Mouse (Mus musculus) adrenal gland, adult 2 months (tissue): ENCODE data around the gene Ninj2. TPM values are rescaled to one million over a fixed set of nuclear protein-coding genes. Genes with fewer than 3 reads are reported as not detected.

Experiments
- DNase-seq: peaks from one replicate; pipeline ENCODE4 v3.0.0; 2021
- polyA plus RNA-seq: library from polyadenylated mRNA; depleted of rRNA; stranded (reverse); fragments of >200 nt; gene quantifications from 2 replicates; pipeline ENCODE4 v1.2.3, GENCODE M21; 2012
- total RNA-seq, 2 experiments: library from RNA; stranded (reverse); gene quantifications; 2 replicates each; pipeline ENCODE4 v1.2.3; 2021

Gene Ninj2
- total and polyA plus RNA-seq, 3 experiments, result not detected

- no peak for DNase-seq
These were observed 86.0 kb downstream of the Ninj2 start for GRCm38 (mm10) chr6:120179044-120179755.

DNA sequence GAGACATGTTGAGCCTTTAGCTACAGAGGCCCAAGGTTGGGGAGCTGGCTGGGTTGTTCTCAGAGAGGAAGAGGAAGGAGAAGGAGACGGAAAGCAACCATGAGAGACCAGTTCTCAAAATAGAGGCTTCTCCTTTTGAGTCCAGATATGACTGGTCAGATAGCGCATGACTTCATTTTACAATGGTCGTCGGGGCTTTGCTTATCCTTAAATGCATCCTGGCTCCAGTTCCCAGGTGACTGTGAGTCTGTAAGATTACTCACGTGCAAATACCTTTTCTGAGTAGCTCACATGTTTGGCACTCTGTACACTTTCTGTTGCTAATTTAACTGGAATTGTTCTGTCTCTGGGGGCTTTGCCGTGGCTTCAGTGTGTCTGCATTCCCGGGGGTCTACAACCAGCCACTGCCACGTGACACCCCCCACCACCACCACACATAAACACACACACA, 86.6 kb downstream of the Ninj2 start:
- no peak for DNase-seq

GRCm38 (mm10) chr6:120180492-120180891, 87.3 kb downstream of the Ninj2 start:
- no peak for DNase-seq

DNA sequence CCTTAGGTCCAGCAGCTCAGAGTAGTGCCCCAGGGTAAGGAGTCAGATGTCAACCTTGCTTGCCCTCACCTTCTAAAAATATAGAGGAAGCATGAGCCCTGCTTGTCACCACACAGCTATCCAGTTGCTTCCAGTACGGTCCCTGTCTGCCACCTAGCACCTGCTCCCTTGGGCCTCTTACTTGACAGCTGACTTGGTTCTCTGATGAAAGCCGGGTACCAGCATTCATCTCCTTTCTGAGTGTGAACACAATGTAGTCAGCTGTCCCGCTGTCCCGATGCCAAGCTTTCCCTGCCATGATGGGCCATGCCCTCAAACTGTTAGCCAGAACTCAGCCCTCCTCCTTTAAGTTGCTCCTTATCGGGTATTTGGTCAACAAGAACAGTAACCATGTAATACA, 89.0 kb downstream of the Ninj2 start:
- DNase-seq, result no peak

DNA sequence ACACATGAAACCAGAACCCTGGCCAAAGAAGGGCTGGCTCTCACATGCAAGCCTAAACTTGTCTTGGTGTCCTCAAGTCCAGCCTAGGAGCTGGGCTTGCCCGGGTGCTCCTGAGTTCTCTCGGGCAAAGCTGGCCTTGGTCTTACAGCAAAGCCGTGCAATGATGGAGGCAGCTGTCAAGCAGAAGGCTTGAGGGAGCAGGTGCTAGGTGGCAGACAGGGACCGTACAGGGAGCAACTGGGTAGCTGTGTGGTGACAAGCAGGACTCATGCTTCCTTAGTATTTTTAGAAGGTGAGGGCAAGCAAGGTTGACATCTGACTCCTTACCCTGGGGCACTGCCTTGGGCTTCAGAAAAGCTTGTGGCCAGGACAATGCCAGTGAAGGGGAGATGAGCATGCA, 90.6 kb downstream of the Ninj2 start:
- no peak for DNase-seq

- DNase-seq, result no peak
These were observed 92.0 kb downstream of the Ninj2 start for GRCm38 (mm10) chr6:120185012-120185730.

GRCm38 (mm10) chr6:120185756-120186155, 92.6 kb downstream of the Ninj2 start:
- no peak for DNase-seq

DNA sequence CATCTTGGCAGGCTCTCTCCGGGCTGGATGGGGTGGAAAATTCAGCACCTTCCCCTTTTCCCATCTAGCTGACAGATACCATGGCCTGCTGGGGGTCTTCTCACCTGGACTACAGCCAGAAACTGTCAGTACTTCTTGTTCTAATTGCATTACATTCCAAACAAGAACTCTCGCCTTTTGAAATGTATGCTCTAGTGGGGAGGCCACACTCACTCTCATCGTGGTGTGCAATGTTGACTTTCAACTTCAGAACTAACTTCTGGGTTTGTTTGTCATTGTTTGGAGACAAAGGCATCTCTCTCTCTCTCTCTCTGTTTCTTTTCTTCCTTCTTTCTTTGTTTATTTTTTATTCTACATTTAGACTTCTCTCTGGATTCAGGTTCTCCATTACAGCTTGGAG, 93.4 kb downstream of the Ninj2 start:
- no peak for DNase-seq

- peak; percentile 27 for DNase-seq
These were observed 94.5 kb downstream of the Ninj2 start for GRCm38 (mm10) chr6:120187587-120188176.

DNA sequence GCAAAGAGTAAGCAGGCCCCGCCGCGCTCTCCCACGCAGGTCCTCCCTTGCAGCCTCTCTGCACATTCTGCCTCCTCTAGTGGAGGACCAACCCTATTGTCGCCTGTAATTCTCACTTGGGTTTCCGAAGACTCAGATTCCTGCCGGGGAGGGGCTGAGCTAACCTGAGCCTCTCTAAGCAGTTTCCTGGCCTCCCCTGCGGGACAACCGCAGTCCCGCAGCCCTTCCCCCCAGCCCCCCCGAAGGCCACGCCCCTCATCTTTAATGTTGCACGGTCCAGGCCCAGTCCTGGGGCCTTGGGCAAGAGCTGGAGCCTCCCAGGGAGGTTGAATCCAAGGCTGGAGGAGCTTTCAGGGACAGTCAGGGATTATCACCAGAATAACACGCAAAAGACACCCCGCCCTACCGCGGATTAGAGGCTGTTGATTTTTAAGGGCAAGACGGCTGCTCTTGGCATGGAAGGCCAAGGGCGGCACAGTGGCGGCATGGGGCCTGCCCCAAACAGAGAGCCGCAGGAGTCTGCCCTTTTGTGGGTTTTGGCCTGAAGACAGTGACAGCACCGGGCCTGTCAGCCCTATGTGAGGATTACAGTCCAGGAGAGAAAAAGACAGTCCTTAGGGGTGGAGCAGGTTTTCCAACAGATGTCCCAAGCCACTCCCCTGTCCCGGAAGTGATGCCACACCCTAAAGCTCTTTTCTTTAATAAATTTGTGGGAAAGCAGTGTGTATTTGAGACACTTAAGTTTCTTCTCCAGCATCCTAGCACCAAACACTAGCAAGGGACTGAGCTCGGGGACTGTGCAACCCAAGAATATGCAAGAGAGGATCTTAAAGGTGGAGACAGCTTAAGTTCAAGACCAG, 95.5 kb downstream of the Ninj2 start:
- DNase-seq, result peak; percentile 43

DNA sequence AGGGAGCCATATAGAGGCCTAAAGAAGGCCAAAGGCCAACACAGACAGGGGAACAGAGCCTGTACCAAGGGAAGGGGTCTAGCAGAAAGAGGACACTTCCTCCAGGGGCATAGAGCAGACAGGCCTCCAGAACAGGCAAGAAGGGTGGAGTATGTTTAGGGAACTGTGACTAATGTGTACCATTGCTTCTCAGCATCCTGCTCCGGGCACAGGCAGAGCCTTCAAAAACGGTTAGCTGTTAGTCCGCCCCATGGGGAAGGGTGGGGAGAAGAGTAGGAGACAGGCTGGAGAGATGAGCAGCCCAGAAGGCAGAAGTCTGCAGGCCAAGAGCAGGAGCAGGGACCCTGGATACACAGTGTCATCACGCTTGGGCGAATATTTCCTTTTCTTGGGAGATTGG, 96.1 kb downstream of the Ninj2 start:
- no peak for DNase-seq

GRCm38 (mm10) chr6:120190365-120190764, 97.2 kb downstream of the Ninj2 start:
- peak; percentile 36 for DNase-seq

DNA sequence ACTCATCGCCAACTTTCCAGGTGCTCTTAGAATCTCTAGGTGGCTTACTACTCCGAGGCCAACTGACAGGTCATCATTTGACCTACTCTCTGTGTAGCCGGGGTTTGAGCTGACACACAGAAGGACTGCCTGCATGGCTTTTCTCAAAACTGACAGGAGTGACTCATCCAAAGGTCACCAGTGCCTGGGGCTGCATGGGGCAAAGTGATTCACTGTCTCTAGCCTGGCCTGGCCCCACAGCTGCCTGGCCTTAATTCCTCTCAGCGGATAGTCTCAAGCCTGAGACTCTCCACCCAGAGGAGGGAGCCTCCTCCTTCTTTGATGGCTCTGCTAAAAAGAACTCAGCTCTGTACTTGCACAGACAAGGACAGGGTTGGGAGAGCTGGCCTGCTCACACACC, 97.8 kb downstream of the Ninj2 start:
- peak; percentile 90 for DNase-seq

DNA sequence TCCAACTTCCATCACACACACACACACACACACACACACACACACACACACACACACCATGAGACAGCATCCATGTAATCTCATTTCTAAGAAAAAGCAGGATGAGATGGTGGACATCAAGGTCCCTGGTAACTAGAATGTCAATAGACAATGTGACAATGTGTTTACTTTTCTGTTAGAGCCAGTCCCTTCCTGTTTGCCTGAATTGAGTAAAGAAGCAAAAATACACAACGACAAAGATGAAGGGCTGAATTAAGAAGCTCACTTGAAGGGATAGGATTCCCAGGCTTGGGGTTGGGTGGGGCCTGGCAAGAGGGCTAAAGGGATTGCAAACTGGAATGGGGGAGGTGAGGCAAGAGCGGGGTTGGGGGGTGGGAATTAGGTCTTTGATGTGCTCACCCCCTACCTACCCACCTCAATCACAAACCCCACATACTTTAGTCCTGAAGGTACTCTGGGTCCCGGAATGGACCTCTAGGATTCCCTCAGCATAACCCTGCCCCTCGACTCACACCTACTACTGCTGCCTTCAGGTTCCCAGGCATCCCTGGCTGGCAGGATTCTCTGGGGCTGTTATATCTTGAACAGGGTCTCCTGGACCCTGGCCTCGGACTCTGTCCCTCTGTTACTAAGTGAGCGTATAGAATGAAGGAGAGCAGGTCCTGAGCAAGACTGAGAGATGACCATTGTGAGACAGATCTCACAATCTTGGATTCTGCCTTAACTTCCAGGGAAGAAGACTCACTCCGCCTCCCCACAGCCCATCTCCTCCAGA, 98.4 kb downstream of the Ninj2 start:
- no peak for DNase-seq

- peak; percentile 90 for DNase-seq
These were observed 99.2 kb downstream of the Ninj2 start for GRCm38 (mm10) chr6:120192211-120192870.

DNA sequence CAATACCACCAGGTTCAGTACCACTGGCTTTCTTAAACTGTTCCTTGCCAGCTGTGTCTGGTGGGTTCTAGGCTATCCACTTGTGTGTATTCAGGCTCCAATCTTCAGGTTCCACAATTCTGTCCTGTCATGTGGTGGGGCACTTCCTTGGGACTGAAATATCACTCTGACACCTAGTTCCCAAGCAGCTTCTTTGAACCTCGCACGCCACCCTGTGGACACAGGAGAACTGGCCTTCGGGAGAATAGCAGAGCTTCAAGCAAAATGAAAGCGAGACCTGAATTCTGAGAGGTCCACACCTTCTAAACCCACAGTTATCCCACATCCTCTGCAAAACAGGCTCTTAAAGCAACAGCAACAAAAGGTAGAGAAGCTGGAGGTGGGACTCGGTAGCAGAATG, 100.0 kb downstream of the Ninj2 start:
- peak; percentile 86 for DNase-seq

DNA sequence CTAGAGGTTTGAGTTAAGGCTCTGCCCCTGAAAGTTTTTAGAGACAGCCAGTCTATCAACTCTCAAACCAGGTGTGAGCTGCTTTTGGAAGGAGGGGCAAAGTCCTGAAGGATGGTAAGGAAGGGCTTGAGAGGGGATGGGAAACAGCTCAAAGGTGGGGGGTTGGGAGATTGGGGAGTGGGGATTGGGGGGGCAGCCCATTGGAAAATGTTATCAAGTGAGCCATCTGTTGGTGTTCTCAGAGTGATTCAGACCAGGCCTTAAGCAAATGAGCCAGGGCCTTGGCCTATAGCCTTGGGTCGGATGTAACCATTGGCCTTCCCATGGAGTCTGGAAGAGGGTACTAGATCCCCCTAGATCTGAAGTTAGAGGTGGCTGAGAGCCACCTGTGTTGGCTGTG, 100.6 kb downstream of the Ninj2 start:
- no peak for DNase-seq

- no peak for DNase-seq
These were observed 101.2 kb downstream of the Ninj2 start for GRCm38 (mm10) chr6:120194305-120194704.

DNA sequence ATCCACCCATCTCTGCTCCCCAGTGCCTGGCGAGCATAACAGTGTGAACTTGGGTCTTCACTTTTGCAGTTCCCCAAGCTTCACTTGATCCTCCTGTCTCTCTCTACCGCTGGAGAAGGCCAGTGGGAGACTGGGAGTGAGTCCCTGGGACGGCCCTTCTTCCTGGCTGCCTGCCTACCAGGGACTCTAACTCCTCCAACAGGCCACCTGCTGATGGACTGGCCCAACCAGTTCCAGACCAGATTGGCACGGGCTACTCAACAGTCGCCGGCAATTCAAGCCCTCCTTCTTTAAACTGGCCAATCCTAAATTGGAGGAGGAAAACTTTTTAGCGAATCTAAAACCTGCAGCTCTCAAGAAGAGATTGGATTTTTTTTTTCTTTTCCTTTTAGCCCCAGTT, 101.8 kb downstream of the Ninj2 start:
- DNase-seq, result no peak

DNA sequence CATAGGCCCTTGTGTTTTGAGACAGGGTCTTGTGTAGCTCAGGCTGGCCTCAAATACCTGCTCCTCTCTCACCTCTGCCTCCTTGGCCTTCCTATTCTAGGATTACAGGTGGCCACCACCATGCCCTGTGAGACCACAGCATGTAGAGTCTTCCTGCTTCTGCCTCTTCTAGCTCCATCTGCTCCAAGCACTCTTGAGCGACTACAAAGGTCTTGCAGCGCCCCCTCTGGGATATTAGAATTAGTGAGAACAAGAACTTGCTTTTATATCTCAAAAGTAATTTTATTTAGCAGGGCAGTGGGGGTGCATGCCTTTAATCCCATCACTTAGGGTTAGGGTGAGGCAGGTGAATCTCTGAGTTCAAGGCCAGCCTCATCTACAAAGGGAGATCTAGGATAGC, 103.7 kb downstream of the Ninj2 start:
- DNase-seq, result no peak

- peak; percentile 75 for DNase-seq
These were observed 104.8 kb downstream of the Ninj2 start for GRCm38 (mm10) chr6:120197964-120198363.
